Mouse (Mus musculus) embryo, embryonic 10 days (tissue): ENCODE data around the gene Polr3c.
"Not testable (repeated sequence)": the region's sequence is repeated elsewhere in the genome, so short reads cannot be mapped to it uniquely, and the experiment has no call there.

ENCODE experiments used
- DNase-seq: peaks from one replicate; pipeline ENCODE4 v3.0.0-alpha.2; 2015; ENCODE audit warnings: low spot score

The Polr3c gene

GRCm38 (mm10) chr3:96675690-96676089 lies 51.7 kb downstream of the Polr3c start:
- no peak for DNase-seq

- no peak for DNase-seq
These were observed 52.3 kb downstream of the Polr3c start for GRCm38 (mm10) chr3:96675171-96675570.

GRCm38 (mm10) chr3:96674442-96674841 lies 53.0 kb downstream of the Polr3c start:
- DNase-seq: peak; percentile 69

GRCm38 (mm10) chr3:96673514-96673913 lies 53.9 kb downstream of the Polr3c start:
- no peak for DNase-seq

GRCm38 (mm10) chr3:96671519-96671918 lies 55.9 kb downstream of the Polr3c start:
- no peak for DNase-seq

GRCm38 (mm10) chr3:96669727-96670468 lies 57.5 kb downstream of the Polr3c start, which contains the start of gene Ankrd35:
TSS of gene Ankrd35 (plus strand) at chr3:96670131.
- peak; percentile 87 for DNase-seq

- no peak for DNase-seq
These were observed 58.9 kb downstream of the Polr3c start for GRCm38 (mm10) chr3:96668424-96669067.

GRCm38 (mm10) chr3:96667316-96667715 lies 60.1 kb downstream of the Polr3c start:
- peak; percentile 58 for DNase-seq

GRCm38 (mm10) chr3:96666916-96667315 lies 60.5 kb downstream of the Polr3c start:
- no peak for DNase-seq

GRCm38 (mm10) chr3:96665732-96666363 lies 61.6 kb downstream of the Polr3c start:
- not testable (repeated sequence) for DNase-seq

- peak; percentile 83 for DNase-seq
These were observed 63.8 kb downstream of the Polr3c start for GRCm38 (mm10) chr3:96663432-96664239.

GRCm38 (mm10) chr3:96662731-96663316 lies 64.6 kb downstream of the Polr3c start:
- DNase-seq: no peak
